Mouse (Mus musculus) heart, adult 18-20 months (tissue): ENCODE data around the gene Polr2e. TPM values are rescaled to one million over a fixed set of nuclear protein-coding genes. Genes with fewer than 3 reads are reported as not detected.
A peak's percentile ranks its signal among the peaks of the same experiment; 100 is the strongest.
"Not testable (repeated sequence)": the region's sequence is repeated elsewhere in the genome, so short reads cannot be mapped to it uniquely, and the experiment has no call there.

Experiments
- DNase-seq, 2 experiments: peaks; one replicate each; pipeline ENCODE4 v3.0.0; 2021 to 2022; ENCODE audit warnings: mixed read lengths in 1 of 2
- total RNA-seq, 2 experiments: library from RNA; stranded (reverse); gene quantifications; 2 replicates each; pipeline ENCODE4 v1.2.3; 2021

Gene Polr2e
- total RNA-seq, 2 experiments from 2014 or later = 92.9 to 97.6 TPM

DNA sequence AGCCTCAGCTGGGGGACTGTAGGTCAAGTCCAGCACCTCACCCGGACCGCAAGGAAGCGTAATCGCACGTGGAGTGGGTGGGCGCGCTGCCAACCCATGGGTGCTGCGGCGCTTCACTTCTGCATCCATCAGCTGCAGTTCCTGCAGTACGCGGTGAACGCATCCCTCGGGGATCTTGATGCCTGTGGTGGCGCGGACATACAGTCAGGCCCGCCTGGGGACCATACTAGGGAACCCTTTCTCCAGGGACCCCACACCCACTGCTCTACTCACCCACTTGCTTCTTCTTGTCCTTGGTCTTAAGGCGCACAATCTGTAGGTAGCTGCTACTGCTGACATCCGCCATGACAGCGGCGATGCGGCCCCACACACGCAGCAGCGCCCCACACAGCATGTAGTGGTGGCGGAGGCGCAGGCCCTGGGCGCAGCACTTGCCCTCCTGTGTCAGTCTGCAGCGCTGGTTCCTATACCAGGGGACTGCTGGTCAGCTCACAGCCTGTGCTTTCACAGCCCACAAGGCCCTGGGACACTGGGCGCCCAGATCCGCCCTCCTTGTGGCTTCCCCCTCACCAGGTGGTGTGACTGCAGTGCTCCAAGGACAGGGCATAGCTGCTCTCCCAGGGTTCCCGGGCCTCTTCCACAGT is 18.2 kb upstream of the Polr2e start:
- peak in 1 of 2 experiments; percentile 28 for DNase-seq

DNA sequence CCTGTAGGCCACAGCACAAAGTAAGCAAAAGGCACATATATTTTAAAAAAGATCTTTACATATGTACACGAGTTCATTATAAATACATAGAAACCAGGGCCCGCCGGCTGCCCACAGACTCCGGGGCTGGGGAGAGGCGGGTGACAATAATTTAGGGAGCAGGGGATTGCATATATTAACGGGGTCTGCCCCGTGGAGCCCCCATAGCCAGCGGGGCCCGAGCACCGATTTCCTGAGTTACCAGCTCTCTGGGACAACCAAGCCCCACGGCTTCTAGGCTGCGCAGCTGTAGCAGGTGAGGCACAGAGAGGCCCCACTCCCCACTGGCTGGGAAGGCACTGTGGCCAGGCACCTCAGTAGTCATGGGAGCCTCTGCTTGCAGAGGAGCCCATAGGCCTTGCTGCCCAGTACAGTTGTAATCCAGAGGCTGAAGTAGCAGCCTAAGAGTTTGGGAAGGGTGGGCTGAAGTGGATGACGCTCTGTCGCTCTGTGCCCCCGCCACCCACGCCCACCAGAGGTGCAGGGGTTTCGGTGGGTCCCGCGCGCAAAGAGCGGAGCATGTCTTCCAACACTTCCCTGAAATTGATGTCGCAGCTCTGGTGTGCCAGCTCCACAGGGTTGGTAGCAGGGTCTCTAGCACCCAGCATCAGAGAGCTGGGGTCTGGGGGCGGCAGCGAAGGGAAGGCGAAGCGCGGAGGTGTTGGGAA is 17.5 kb upstream of the Polr2e start:
- no peak for DNase-seq

DNA sequence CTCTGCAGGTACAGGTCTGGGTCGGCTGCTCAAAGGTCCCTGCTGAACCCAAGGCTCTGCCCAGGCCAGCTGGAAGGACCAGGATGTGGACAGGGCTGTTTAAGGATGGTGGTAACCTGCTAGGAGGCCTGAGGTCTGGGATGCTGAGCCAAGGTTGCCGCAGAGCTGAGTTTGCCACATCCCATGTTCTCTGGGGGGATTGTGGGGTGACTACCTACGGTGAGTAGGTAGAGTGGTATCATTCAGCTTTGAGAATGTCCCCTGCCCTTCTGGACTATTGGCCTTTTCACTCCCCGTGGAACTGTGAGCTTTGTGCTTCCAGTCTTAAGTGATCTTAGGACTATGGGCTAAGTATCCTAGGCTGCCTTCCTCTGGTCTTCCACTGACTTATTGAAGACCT is 16.9 kb upstream of the Polr2e start:
- DNase-seq = no peak

- DNase-seq = no peak
These were observed 16.3 kb upstream of the Polr2e start for GRCm38 (mm10) chr10:80055891-80056290.

GRCm38 (mm10) chr10:80055364-80055763 is 15.8 kb upstream of the Polr2e start:
- no peak for DNase-seq

GRCm38 (mm10) chr10:80054911-80055310 is 15.3 kb upstream of the Polr2e start:
- not testable (repeated sequence) for DNase-seq

DNA sequence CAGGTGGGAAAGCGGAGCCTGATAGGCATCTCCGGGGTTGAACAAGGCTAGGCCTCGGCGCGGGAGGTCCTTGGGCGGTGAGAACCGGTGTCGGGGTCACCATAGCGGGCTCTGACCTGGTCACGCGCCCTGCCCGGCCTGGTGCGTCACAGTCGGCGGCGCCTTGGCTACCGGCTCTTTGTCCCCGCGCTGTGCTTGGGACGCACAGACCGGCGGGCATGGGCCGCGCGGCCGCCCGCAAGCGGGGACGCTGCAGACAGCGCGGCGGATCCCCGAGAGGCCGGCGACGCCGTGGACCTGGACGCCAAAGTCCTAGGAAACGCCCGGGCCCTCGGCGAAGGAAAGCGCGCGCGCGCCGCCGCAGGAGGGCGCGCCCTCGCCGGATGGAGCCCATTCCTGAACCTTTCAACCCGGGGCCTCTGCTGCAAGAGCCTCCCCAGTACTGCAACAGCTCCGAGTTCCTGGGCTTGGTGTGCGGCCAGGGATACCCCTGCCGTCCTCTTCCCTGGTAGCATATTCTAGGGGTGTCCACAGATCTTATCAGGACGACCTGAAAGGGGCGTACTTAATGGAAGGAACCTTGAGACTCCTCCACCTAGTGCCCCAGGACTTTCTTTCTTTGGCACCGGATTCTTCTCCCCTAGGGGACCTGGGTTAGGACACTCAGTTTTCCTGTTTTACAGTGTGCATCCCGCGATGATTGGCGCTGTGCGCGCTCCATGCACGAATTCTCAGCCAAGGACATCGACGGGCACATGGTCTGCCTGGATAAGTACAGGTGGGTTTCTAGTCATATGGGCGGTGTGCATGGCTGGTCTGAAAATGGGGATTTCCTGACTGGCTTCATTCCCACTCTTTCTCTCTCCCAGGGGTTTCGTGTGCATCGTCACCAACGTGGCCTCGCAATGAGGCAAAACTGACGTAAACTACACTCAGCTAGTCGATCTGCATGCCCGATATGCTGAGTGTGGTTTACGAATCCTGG is 14.5 kb upstream of the Polr2e start:
- DNase-seq = peak; percentile 78 to 83

GRCm38 (mm10) chr10:80053259-80053780 is 13.7 kb upstream of the Polr2e start:
- DNase-seq = peak; percentile 99 to 100

- no peak for DNase-seq
These were observed 12.8 kb upstream of the Polr2e start for GRCm38 (mm10) chr10:80052374-80052764.

GRCm38 (mm10) chr10:80051618-80052373 is 12.2 kb upstream of the Polr2e start:
- DNase-seq = peak; percentile 71 to 73

DNA sequence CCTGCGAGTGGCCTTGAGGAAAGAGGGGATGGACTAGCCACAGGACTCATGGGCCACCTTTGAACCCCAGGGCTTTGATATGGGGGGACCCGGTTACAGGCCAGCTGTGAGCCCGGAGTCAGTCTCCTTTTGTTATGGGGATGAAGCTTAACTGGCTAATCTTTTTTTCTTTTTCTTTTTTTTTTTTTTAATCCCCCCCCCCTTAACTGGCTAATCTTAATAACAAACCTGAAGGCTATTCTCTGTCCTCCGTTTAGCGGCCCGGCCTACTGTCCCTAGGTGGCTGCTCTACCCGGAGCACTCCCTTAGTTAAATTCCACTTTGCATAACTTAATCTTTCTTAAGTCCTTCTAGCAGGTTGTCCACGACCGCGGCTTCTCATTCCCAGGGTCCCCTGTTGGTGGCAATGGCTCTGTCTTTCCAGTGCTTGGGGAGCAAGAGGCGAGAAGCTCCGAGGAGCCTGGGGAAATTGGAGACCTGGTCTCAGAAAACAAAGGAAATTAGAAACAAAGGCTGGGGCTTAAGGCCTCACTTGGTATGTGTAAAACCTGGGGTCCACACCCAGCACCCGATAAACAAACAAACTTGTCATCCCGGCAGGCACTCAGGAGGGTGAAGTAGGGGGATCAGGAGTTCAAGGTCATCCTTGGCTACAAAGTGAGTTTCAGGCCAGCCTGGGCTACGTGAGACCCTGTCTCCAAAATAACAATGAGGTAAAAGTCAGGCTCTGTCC is 11.5 kb upstream of the Polr2e start:
- no peak for DNase-seq

DNA sequence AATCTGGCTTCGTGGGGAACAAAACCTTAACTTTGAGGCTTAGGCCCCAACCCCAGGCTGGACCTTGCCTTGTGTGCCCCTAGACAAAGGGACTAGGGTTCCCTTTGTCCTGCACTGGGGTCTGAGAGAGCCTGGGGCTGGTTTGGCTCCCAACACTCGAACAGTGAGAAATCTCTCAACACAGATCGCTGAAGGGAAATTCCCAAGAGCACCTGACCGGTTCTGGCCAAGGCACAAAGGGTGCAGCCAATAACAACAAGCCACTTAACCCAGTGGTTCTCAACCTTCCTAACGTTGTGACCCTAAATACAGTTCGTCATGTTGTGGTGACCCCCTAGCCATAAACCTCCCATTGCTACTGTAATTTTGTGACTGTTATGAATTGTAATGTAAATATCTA is 10.6 kb upstream of the Polr2e start:
- no peak for DNase-seq

DNA sequence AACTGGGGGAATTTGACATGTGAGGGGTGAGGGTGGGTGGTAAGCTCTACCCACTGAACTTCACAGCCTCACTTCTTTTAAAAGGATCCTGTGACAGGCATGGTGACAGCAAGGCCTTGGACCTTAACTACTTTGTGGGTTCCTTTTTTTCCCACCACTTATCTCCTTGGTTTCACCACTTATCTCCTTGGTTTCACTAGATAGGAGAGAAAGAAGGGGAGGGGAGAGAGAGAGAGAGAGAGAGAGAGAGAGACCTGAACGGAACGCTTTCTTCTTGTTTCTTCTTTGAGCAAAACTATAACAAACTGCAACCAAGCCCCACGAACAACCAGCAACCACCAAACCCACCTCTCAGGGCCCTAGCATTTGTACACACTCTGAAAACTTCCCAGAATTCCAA is 9.2 kb upstream of the Polr2e start:
- no peak for DNase-seq

DNA sequence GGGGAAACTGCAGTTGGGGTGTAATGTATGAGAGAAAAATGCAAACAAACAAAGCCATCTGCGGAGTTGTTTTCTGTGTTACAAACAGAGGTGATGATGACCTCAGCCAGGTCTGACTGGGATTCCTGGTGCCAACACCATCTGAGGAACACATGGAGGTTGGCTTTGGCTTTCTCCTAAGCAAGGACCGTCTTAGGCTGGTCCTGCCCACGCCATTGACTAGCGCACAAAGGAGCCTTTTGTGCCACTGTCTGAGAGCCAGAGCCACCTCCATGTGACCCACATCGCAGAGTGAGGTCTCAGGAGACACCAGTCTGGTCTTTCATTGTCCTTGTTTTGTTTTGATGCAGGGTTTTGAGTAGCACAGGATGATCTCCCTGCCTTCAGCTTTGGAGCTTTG is 8.8 kb upstream of the Polr2e start:
- DNase-seq = no peak

GRCm38 (mm10) chr10:80047041-80047565 is 7.5 kb upstream of the Polr2e start, which contains the start of gene Gpx4:
Gpx4 (plus strand) TSS chr10:80047166.
- no peak for DNase-seq

DNA sequence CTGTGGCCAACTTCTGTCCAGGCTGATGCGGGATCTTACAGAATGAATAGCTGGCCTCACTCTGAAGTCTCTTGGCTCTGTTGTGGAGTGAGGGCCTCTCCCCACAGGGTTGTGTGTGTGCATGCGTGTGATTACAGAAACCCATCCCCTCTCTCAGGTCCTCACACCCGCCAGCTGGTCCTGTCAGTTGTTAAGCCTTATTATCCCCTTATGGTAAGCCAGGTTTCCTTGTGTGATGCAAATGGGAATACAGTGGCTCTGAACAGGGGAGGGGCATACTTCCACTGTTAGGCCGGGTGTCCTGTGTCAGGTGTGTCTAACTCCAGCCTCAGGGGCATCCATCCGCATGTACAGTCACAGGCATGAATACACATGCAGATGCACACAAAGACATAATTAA is 6.2 kb upstream of the Polr2e start:
- no peak for DNase-seq

DNA sequence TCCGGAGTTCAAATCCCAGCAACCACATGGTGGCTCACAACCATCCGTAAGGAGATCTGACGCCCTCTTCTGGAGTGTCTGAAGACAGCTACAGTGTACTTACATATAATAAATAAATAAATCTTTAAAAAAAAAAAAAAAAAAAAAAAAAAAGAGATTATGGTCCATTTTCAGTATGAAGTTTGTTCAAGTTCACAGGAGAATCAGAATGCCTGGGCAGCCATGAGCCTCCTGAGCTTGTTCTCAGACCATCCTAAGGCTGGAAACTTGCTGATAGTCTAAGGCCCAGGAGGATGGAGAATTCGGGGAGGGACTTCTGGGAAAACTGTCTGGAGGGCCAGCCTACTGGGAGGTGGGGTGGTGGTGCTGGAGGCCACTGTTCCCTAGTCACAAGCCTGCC is 5.8 kb upstream of the Polr2e start:
- DNase-seq = not testable (repeated sequence)

- no peak for DNase-seq
These were observed 4.5 kb upstream of the Polr2e start for GRCm38 (mm10) chr10:80044087-80044486.

- not testable (repeated sequence) for DNase-seq
These were observed 1.9 kb upstream of the Polr2e start for GRCm38 (mm10) chr10:80041409-80042060.

DNA sequence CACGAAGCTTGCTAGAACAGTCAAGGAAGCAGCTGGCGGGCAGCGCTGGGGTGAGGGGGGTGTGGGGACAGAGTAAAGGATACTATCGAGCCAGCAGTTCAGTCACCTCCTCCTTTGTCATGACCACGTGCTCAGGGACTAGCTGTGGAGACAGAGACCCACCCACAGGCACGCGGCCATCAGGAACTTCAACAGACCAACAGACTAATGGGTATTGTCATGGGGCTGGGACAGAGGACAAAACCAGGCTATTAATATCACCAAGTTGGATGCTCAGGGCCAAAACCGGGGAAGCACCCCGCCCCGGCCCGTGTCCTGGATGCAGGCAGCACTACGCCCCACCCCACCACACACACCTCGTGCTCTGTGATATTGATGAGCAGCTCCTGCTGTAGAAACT is 2.8 kb downstream of the Polr2e start:
- DNase-seq = peak; percentile 85 to 93
